Mouse (Mus musculus): Measurements from ENCODE around the gene Dtx3l. TPM values are rescaled to one million over a fixed set of nuclear protein-coding genes. Genes with fewer than 3 reads are reported as not detected.
"Not testable (repeated sequence)": the region's sequence is repeated elsewhere in the genome, so short reads cannot be mapped to it uniquely, and the experiment has no call there.

The Dtx3l gene
- polyA plus RNA-seq, 1 experiment, result 20.9 TPM

GRCm38 (mm10) chr16:35905819-35906485, 33.0 kb downstream of the Dtx3l start:
- H3K27me3 ChIP-seq (ENCODE audit: control insufficient read depth, insufficient read depth, low read length), result no peaks in the 10 kb centered on the region
- H3K4me1 ChIP-seq (replicated peaks; ENCODE audit: control insufficient read depth, insufficient read depth, low read length), result peaks cover 21% of the 10 kb centered on the region
- H3K27ac ChIP-seq (ENCODE audit: control insufficient read depth, insufficient read depth, low read length), result no peak overlapping the region
- TF ChIP-seq CTCF (IDR thresholded peaks at IDR 0.05; ENCODE audit: borderline replicate concordance, control insufficient read depth, extremely low read depth, insufficient read depth, low read length, poor library complexity), result no peak
- no peak for TF ChIP-seq POLR2A (IDR thresholded peaks at IDR 0.05; ENCODE audit: control insufficient read depth, extremely low read depth, insufficient read depth, low read length, poor library complexity)
- no peaks in the 10 kb centered on the region for H3K36me3 ChIP-seq (ENCODE audit: control insufficient read depth, insufficient read depth, low read length)
- H3K4me3 ChIP-seq (ENCODE audit: control insufficient read depth, insufficient read depth, low read length), result no peak overlapping the region
- no peak for DNase-seq
- WGBS, result 20% methylated on average over 6 of the region's 6 CpGs

DNA sequence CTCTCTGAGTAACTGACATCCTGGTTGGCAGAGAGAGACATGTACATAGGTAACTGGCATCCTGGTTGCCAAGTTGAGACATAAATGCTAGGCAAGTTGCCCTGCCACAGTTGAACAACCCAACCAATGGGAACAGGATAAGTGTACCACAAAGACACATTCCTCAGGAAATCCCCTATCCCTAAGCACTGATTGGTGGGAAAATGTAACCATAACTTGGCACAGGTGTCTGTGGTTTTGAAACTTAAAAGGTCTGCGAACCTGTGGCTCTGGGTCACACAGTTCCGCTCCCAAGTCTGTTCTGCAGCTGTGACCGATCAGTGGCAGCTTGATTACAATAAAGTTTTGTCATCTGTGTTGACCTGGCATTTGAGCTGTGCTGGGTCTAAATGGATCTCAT, 33.6 kb downstream of the Dtx3l start:
- WGBS, result 15% methylated on average over 3 of the region's 3 CpGs
- Histone ChIP-seq H3K4me1 (replicated peaks; ENCODE audit: control insufficient read depth, insufficient read depth, low read length) (peaks cover 21% of the 10 kb centered on the region), H3K27ac (ENCODE audit: control insufficient read depth, insufficient read depth, low read length) (no peak overlapping the region), H3K4me3 (ENCODE audit: control insufficient read depth, insufficient read depth, low read length) (no peak overlapping the region), H3K27me3 (ENCODE audit: control insufficient read depth, insufficient read depth, low read length) (no peaks in the 10 kb centered on the region), H3K36me3 (ENCODE audit: control insufficient read depth, insufficient read depth, low read length) (no peaks in the 10 kb centered on the region)
- DNase-seq, result peak; percentile 14
- TF ChIP-seq POLR2A (IDR thresholded peaks at IDR 0.05; ENCODE audit: control insufficient read depth, extremely low read depth, insufficient read depth, low read length, poor library complexity) (no peak), CTCF (IDR thresholded peaks at IDR 0.05; ENCODE audit: borderline replicate concordance, control insufficient read depth, extremely low read depth, insufficient read depth, low read length, poor library complexity) (no peak)

- H3K27me3 ChIP-seq (ENCODE audit: control insufficient read depth, insufficient read depth, low read length), result no peaks in the 10 kb centered on the region
- no peak overlapping the region for H3K4me3 ChIP-seq (ENCODE audit: control insufficient read depth, insufficient read depth, low read length)
- H3K4me1 ChIP-seq (replicated peaks; ENCODE audit: control insufficient read depth, insufficient read depth, low read length), result peaks cover 21% of the 10 kb centered on the region
- TF ChIP-seq CTCF (IDR thresholded peaks at IDR 0.05; ENCODE audit: borderline replicate concordance, control insufficient read depth, extremely low read depth, insufficient read depth, low read length, poor library complexity), result no peak
- H3K36me3 ChIP-seq (ENCODE audit: control insufficient read depth, insufficient read depth, low read length), result no peaks in the 10 kb centered on the region
- H3K27ac ChIP-seq (ENCODE audit: control insufficient read depth, insufficient read depth, low read length), result no peak overlapping the region
- DNase-seq, result no peak
- WGBS, result 70% methylated on average over 4 of the region's 4 CpGs
These were observed 34.7 kb downstream of the Dtx3l start for GRCm38 (mm10) chr16:35904121-35904736.

GRCm38 (mm10) chr16:35903014-35903640, 35.8 kb downstream of the Dtx3l start:
- TF ChIP-seq POLR2A (IDR thresholded peaks at IDR 0.05; ENCODE audit: control insufficient read depth, extremely low read depth, insufficient read depth, low read length, poor library complexity) (no peak), CTCF (IDR thresholded peaks at IDR 0.05; ENCODE audit: borderline replicate concordance, control insufficient read depth, extremely low read depth, insufficient read depth, low read length, poor library complexity) (no peak)
- WGBS, result 82% methylated on average over 6 of the region's 6 CpGs
- H3K36me3 ChIP-seq (ENCODE audit: control insufficient read depth, insufficient read depth, low read length), result no peaks in the 10 kb centered on the region
- H3K4me1 ChIP-seq (replicated peaks; ENCODE audit: control insufficient read depth, insufficient read depth, low read length), result peaks cover 21% of the 10 kb centered on the region
- H3K27ac ChIP-seq (ENCODE audit: control insufficient read depth, insufficient read depth, low read length), result no peak overlapping the region
- H3K27me3 ChIP-seq (ENCODE audit: control insufficient read depth, insufficient read depth, low read length), result no peaks in the 10 kb centered on the region
- no peak for DNase-seq
- no peak overlapping the region for H3K4me3 ChIP-seq (ENCODE audit: control insufficient read depth, insufficient read depth, low read length)

DNA sequence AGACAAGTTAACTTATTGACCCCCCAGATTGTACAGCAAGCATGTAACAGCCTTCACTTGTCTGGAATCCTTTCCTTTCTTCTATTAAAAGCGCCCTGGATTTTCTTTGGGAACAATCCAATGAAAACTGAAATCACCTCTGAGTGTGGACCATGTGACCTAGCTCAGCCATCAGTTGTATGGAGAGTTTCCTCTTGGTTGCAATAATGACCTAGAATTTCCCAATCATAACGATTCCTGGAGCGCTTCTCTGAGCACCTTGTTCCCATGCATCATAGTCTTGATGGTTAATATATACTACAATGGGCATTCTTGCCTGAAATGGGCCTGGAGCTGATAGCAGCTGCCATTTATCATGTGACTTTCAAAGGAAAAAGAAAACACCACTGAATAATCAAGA, 38.4 kb downstream of the Dtx3l start:
- no peak for DNase-seq
- H3K27me3 ChIP-seq (ENCODE audit: control insufficient read depth, insufficient read depth, low read length), result no peaks in the 10 kb centered on the region
- no peak overlapping the region for H3K4me3 ChIP-seq (ENCODE audit: control insufficient read depth, insufficient read depth, low read length)
- TF ChIP-seq POLR2A (IDR thresholded peaks at IDR 0.05; ENCODE audit: control insufficient read depth, extremely low read depth, insufficient read depth, low read length, poor library complexity) (no peak), CTCF (IDR thresholded peaks at IDR 0.05; ENCODE audit: borderline replicate concordance, control insufficient read depth, extremely low read depth, insufficient read depth, low read length, poor library complexity) (no peak)
- H3K4me1 ChIP-seq (replicated peaks; ENCODE audit: control insufficient read depth, insufficient read depth, low read length), result peaks cover 8% of the 10 kb centered on the region
- no peak overlapping the region for H3K27ac ChIP-seq (ENCODE audit: control insufficient read depth, insufficient read depth, low read length)
- WGBS, result 92% methylated on average over 3 of the region's 3 CpGs
- H3K36me3 ChIP-seq (ENCODE audit: control insufficient read depth, insufficient read depth, low read length), result no peaks in the 10 kb centered on the region

DNA sequence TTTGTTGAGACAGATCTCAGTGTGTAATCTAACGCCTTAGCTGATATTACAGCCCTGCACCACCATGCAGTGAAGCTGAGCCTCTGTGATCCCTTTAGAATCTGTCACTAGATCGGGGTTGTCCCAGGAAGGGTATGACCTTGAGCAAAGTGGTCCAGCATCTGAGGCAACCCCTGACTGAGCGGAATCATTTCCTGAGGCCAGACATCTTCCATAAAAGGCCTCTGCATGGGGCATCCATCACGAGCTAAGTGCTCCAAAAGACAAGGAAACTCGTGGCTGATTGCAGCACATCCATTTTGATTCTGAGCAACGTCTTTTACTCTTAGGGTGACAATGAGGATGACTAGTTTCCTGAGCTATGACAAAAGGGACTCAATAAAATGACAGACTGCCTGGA, 44.0 kb downstream of the Dtx3l start:
- Histone ChIP-seq H3K27me3 (ENCODE audit: control insufficient read depth, insufficient read depth, low read length) (no peaks in the 10 kb centered on the region), H3K27ac (ENCODE audit: control insufficient read depth, insufficient read depth, low read length) (no peak overlapping the region), H3K36me3 (ENCODE audit: control insufficient read depth, insufficient read depth, low read length) (no peaks in the 10 kb centered on the region), H3K4me3 (ENCODE audit: control insufficient read depth, insufficient read depth, low read length) (no peak overlapping the region), H3K4me1 (replicated peaks; ENCODE audit: control insufficient read depth, insufficient read depth, low read length) (no peaks in the 10 kb centered on the region)
- TF ChIP-seq CTCF (IDR thresholded peaks at IDR 0.05; ENCODE audit: borderline replicate concordance, control insufficient read depth, extremely low read depth, insufficient read depth, low read length, poor library complexity) (no peak), POLR2A (IDR thresholded peaks at IDR 0.05; ENCODE audit: control insufficient read depth, extremely low read depth, insufficient read depth, low read length, poor library complexity) (no peak)
- DNase-seq, result no peak
- 92% methylated on average over 6 of the region's 6 CpGs for WGBS

GRCm38 (mm10) chr16:35891603-35892002, 47.3 kb downstream of the Dtx3l start:
- not testable (repeated sequence) for H3K4me1 ChIP-seq (replicated peaks; ENCODE audit: control insufficient read depth, insufficient read depth, low read length); DNase-seq; H3K4me3 ChIP-seq (ENCODE audit: control insufficient read depth, insufficient read depth, low read length); H3K27me3 ChIP-seq (ENCODE audit: control insufficient read depth, insufficient read depth, low read length); H3K27ac ChIP-seq (ENCODE audit: control insufficient read depth, insufficient read depth, low read length); H3K36me3 ChIP-seq (ENCODE audit: control insufficient read depth, insufficient read depth, low read length)
- 93% methylated on average over 5 of the region's 5 CpGs for WGBS
